Mouse (Mus musculus) layer of hippocampus, adult 6 months (tissue): ENCODE results near the gene Mrpl42. TPM values are rescaled to one million over a fixed set of nuclear protein-coding genes. Genes with fewer than 3 reads are reported as not detected.

Experiments used
- long read RNA-seq, 2 experiments: library from polyadenylated mRNA; unstranded; transcript quantifications; one replicate each; pipeline ENCODE4 v2.0.0; 2019 to 2020
- polyA plus RNA-seq: library from polyadenylated mRNA; unstranded; fragments of <200 nt; fragmentation: Nextera tagmentation; gene quantifications from 2 replicates; pipeline ENCODE4 v1.2.3, GENCODE M21; 2021

Mrpl42 gene
- polyA plus RNA-seq, result 337 and 411 TPM in 2 replicates
- long read RNA-seq, experiment 1, transcript Mrpl42-202 (5 exons, 455 nt), result minor isoform, 7 of 123 reads
- long read RNA-seq, experiment 1, transcript Mrpl42-203 (6 exons, 661 nt), result major isoform, 83 of 123 reads
- long read RNA-seq, experiment 1, partial matches to known transcripts, result 28 of 123 reads
- long read RNA-seq, experiment 1, other reads (novel, unspliced or antisense), result 4 of 123 reads
- long read RNA-seq, experiment 2, transcript Mrpl42-203 (6 exons, 661 nt), result major isoform, 28 of 41 reads
- long read RNA-seq, experiment 2, partial matches to known transcripts, result 5 of 41 reads
- long read RNA-seq, experiment 2, other reads (novel, unspliced or antisense), result 8 of 41 reads

GRCm38 (mm10) chr10:95501463-95502081 is at the start of gene Mrpl42:
Gene Mrpl42 (minus strand): TSS chr10:95501940.

GRCm38 (mm10) chr10:95514656-95515292 is 13.0 kb upstream of the Mrpl42 start, which contains the start of gene Ube2n:
Gene Ube2n (plus strand): TSS chr10:95515145.

Other genes starting within 250 kb of the Mrpl42 start
- 9.1 and 9.8 TPM in 2 replicates for gene Cradd, start 177.8 kb downstream of the Mrpl42 start, polyA plus RNA-seq
- gene Socs2, start 84.8 kb downstream of the Mrpl42 start, polyA plus RNA-seq, result 35.4 and 36.4 TPM in 2 replicates
- gene Ube2n, start 13.2 kb upstream of the Mrpl42 start, polyA plus RNA-seq, result 123 and 131 TPM in 2 replicates
- gene Nudt4, start 62.2 kb upstream of the Mrpl42 start, polyA plus RNA-seq, result 13.4 and 16.0 TPM in 2 replicates
- not detected in 2 replicates for gene Anapc15-ps, start 171.5 kb upstream of the Mrpl42 start, polyA plus RNA-seq